Mouse (Mus musculus) neural tube, embryonic 11.5 days (tissue): Measurements from ENCODE around the gene Gm49396. TPM values are rescaled to one million over a fixed set of nuclear protein-coding genes. Genes with fewer than 3 reads are reported as not detected.

Experiments
- ATAC-seq: fragments of 200-750 bp; cut with Nextera tagmentation; 2 replicates; pipeline ENCODE4 v1.8.0; 2017; ENCODE audit warnings: moderate number of reproducible peaks, mild to moderate bottlenecking, moderate TSS enrichment, moderate library complexity; ENCODE audit not compliant: insufficient read depth, low FRiP score, low TSS enrichment
- DNase-seq: peaks from one replicate; pipeline ENCODE4 v3.0.0-alpha.2; 2015; ENCODE audit warnings: low spot score
- H3K27ac ChIP-seq: fragments of 300-500 bp; sonication (generic); 2 replicates; pipeline ENCODE4 v1.5.1; 2014; ENCODE audit warnings: low read depth, mild to moderate bottlenecking, low read length
- H3K27me3 ChIP-seq: fragments of 300-500 bp; sonication (generic); 2 replicates; pipeline ENCODE4 v1.6.1; 2014; ENCODE audit warnings: mild to moderate bottlenecking, low read length, mixed read lengths; ENCODE audit not compliant: control insufficient read depth, insufficient read depth
- H3K36me3 ChIP-seq: fragments of 300-500 bp; sonication (generic); 2 replicates; pipeline ENCODE4 v1.6.1; 2014; ENCODE audit warnings: mild to moderate bottlenecking, low read length, moderate library complexity, mixed read lengths; ENCODE audit not compliant: control insufficient read depth, insufficient read depth
- H3K4me1 ChIP-seq: fragments of 300-500 bp; sonication (generic); 2 replicates; pipeline ENCODE4 v1.6.1; 2014; ENCODE audit warnings: low read length, mixed read lengths; ENCODE audit not compliant: control insufficient read depth, insufficient read depth
- H3K4me2 ChIP-seq: fragments of 300-500 bp; sonication (generic); 2 replicates; pipeline ENCODE4 v1.6.1; 2014; ENCODE audit warnings: low read depth, mild to moderate bottlenecking, moderate library complexity
- H3K4me3 ChIP-seq: fragments of 300-500 bp; sonication (generic); 2 replicates; pipeline ENCODE4 v1.5.1; 2014; ENCODE audit warnings: low read depth, low read length
- H3K9ac ChIP-seq: fragments of 300-500 bp; sonication (generic); 2 replicates; pipeline ENCODE4 v1.6.1; 2014; ENCODE audit warnings: mild to moderate bottlenecking, low read length
- H3K9me3 ChIP-seq: fragments of 300-500 bp; sonication (generic); 2 replicates; pipeline ENCODE4 v1.6.1; 2016; ENCODE audit warnings: low read length; ENCODE audit not compliant: control insufficient read depth
- WGBS: fragments of 180-500 bp; shearing (Covaris S2); extraction: QIAGEN DNeasy Blood & Tissue Kit; methylation state at CpG from one replicate; pipeline ENCODE4 v1.1.7; 2014; 5-methylcytosine and 5-hydroxymethylcytosine counted together
- polyA plus RNA-seq: library from polyadenylated mRNA; unstranded; fragments of >200 nt; fragmentation: Nextera tagmentation; extraction: Ambion mirVana; gene quantifications from 2 replicates; pipeline ENCODE4 v1.2.1, GENCODE M21; 2014

The Gm49396 gene
- polyA plus RNA-seq, 1 experiment from 2014 or later: 7.6 TPM

GRCm38 (mm10) chr7:30588676-30589434 is 25.7 kb downstream of the Gm49396 start, which contains the start of gene Kmt2b:
TSS of gene Kmt2b (minus strand) at chr7:30588726.
- peak within 1 kb of the TSS; percentile 73 for H3K4me3 ChIP-seq
- H3K36me3 ChIP-seq: peaks cover 15% of the 10 kb centered on the region; the same call in 1 of the 2 replicates
- peak within 1 kb of the TSS; percentile 91 for H3K9ac ChIP-seq
- DNase-seq (peak; percentile 98), ATAC-seq (peak; percentile 96)
- no peaks in the 10 kb centered on the region for H3K27me3 ChIP-seq
- under 1% methylated on average over 42 of the region's 68 CpGs for whole genome bisulfite sequencing
- peaks cover 13% of the 10 kb centered on the region for H3K4me1 ChIP-seq
- H3K9me3 ChIP-seq: no peaks in the 10 kb centered on the region
- peak within 1 kb of the TSS; percentile 90 for H3K4me2 ChIP-seq
- peak within 1 kb of the TSS; percentile 84 for H3K27ac ChIP-seq

- H3K27me3 ChIP-seq: no peaks in the 10 kb centered on the region
- H3K27ac ChIP-seq: peak overlapping the region; percentile 84
- WGBS: 24% methylated on average over 40 of the region's 40 CpGs
- H3K4me2 ChIP-seq: peak overlapping the region; percentile 90
- H3K9me3 ChIP-seq: no peaks in the 10 kb centered on the region
- H3K9ac ChIP-seq: peak overlapping the region; percentile 56
- peaks cover 13% of the 10 kb centered on the region for H3K4me1 ChIP-seq
- H3K4me3 ChIP-seq: peak overlapping the region; percentile 73
- peaks cover 10% of the 10 kb centered on the region; the same call in 1 of the 2 replicates for H3K36me3 ChIP-seq
- DNase-seq (peak; percentile 89), ATAC-seq (peak; percentile 74)
Observed at GRCm38 (mm10) chr7:30589435-30590301, 26.5 kb downstream of the Gm49396 start.

GRCm38 (mm10) chr7:30590927-30591604 is 27.9 kb downstream of the Gm49396 start:
- ATAC-seq (no peak), DNase-seq (no peak)
- Histone ChIP-seq H3K4me1 (peaks cover 13% of the 10 kb centered on the region), H3K4me2 (no peak overlapping the region), H3K4me3 (no peak overlapping the region), H3K9me3 (no peaks in the 10 kb centered on the region), H3K27me3 (no peaks in the 10 kb centered on the region), H3K27ac (no peak overlapping the region), H3K36me3 (0 out of 2 replicates have a peak, but pooled peaks cover 2% of the 10 kb centered on the region), H3K9ac (peak overlapping the region; percentile 37; the same call in 1 of the 2 replicates)
- WGBS: 84% methylated on average over 9 of the region's 9 CpGs

GRCm38 (mm10) chr7:30591605-30591951 is 28.4 kb downstream of the Gm49396 start:
- Histone ChIP-seq H3K36me3 (no peaks in the 10 kb centered on the region), H3K4me3 (no peak overlapping the region), H3K9ac (no peak overlapping the region; the same call in 1 of the 2 replicates), H3K27ac (no peak overlapping the region), H3K4me2 (no peak overlapping the region), H3K4me1 (peaks cover 13% of the 10 kb centered on the region), H3K27me3 (no peaks in the 10 kb centered on the region), H3K9me3 (no peaks in the 10 kb centered on the region)
- DNase-seq: no peak
- WGBS: 47% methylated on average over 4 of the region's 4 CpGs
- ATAC-seq: no peak

- Histone ChIP-seq H3K4me3 (no peak overlapping the region), H3K4me2 (no peak overlapping the region), H3K9ac (no peak overlapping the region), H3K9me3 (no peaks in the 10 kb centered on the region), H3K27me3 (no peaks in the 10 kb centered on the region), H3K4me1 (peaks cover 3% of the 10 kb centered on the region; the same call in 1 of the 2 replicates), H3K36me3 (no peaks in the 10 kb centered on the region), H3K27ac (no peak overlapping the region)
- DNase-seq: no peak
- no peak for ATAC-seq
- WGBS: 58% methylated on average over 5 of the region's 5 CpGs
Observed at GRCm38 (mm10) chr7:30592772-30593423, 29.8 kb downstream of the Gm49396 start.

DNA sequence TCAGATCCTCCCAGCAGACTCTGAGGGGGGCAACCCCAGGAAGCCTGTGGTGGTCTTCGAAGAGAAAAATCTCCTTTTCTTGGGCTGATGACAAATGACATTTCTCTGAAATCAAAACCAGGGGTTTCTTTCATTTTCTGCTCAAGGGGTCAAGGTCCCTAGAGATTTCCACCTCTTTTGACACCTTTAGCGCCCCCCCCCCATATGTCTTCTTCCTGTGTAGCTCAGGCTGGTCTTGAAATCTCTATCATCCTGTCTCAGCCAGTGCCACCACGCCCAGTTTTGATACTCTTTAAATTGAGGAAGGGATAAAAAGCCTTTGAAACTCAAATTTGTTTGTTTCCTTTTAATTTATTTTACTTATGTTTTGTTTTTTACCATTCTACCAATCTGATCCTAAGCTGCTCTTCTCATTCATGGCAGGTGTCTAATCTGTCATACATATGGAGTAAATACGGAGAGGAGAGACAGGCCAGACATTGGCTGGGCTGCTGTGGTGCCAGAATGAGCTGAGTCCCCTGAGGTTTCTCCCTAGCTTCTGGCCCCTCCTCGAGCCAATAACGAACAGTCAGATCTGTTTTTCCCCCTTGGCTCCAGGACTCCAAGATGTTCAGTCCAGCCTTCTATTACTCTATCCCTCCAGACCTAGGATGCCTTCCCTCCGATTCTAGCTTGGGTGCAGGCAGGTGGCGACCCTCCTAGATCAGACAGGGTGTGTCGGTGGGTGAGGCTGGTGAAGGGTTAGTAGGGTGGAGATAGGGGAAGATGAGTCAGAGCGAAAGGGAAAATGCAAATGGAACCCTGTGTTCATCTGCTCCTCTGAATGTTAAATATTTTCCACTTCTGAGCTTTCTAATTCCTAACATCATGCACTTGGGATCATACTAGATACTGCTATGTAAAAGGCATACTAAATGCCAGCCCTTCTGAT is 30.7 kb downstream of the Gm49396 start:
- Histone ChIP-seq H3K9ac (no peak overlapping the region), H3K4me1 (peaks cover 3% of the 10 kb centered on the region; the same call in 1 of the 2 replicates), H3K27ac (no peak overlapping the region), H3K27me3 (no peaks in the 10 kb centered on the region), H3K9me3 (no peaks in the 10 kb centered on the region), H3K4me2 (no peak overlapping the region), H3K4me3 (no peak overlapping the region), H3K36me3 (no peaks in the 10 kb centered on the region)
- ATAC-seq (no peak), DNase-seq (no peak)
- WGBS: 71% methylated on average over 10 of the region's 10 CpGs

DNA sequence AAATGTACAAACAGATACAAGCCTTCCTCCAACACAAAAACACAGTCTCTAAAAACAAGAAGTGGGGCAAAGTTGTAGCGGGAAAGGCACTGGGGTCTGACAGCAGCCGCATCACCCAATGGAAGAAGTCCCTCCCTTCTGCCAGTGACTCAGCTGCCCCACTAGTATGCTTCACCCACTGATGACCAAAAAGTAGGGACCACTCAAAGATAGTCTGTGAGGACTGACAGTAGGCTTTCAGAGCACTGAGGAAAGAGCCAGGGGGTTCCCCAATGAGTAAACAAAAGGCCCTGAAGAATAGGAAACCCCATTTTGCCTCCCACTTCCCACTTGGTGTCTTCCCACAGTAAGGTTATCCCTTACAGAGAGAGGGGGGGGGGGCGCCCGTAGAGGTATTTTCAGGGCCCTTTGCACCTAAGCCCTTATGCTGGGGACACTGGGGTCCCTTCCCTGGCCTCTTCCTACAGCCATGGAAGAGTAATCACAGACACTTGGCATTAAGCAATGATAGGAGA is 31.4 kb downstream of the Gm49396 start:
- ATAC-seq: no peak
- Histone ChIP-seq H3K9ac (no peak overlapping the region), H3K9me3 (no peaks in the 10 kb centered on the region), H3K4me3 (no peak overlapping the region), H3K27me3 (no peaks in the 10 kb centered on the region), H3K4me1 (peaks cover 3% of the 10 kb centered on the region; the same call in 1 of the 2 replicates), H3K36me3 (no peaks in the 10 kb centered on the region), H3K4me2 (no peak overlapping the region), H3K27ac (no peak overlapping the region)
- WGBS: 64% methylated on average over 4 of the region's 4 CpGs
- no peak for DNase-seq
